Mouse (Mus musculus): Measurements from ENCODE around the gene Donson.
"Not testable (repeated sequence)": the region's sequence is repeated elsewhere in the genome, so short reads cannot be mapped to it uniquely, and the experiment has no call there.

The Donson gene

GRCm38 (mm10) chr16:91688023-91688618 lies 449 bp downstream of the Donson start:
- no peak for DNase-seq

GRCm38 (mm10) chr16:91686369-91686768 lies 2.2 kb downstream of the Donson start:
- no peak for DNase-seq

GRCm38 (mm10) chr16:91685526-91685925 lies 3.0 kb downstream of the Donson start:
- peak; percentile 59 to 63 for DNase-seq

DNA sequence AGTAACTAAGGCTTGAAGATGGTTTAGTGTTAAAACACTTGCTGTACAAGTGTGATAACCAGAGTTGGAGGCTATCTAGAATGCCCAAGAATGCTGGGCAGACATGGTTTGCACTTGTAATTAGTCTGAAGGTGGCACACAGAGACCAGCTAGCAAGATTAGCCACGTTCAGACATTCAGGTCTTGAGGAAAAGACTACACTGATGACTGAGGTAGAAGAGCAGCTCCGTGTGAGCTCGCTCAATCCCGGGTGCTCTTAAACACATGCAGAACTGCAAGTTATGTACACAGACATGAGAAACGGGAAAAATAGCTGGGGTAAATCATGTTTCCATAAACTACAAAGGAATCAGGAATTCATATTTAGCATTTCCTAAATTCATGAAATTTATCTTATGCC lies 7.9 kb downstream of the Donson start:
- DNase-seq: no peak

GRCm38 (mm10) chr16:91678147-91678911 lies 10.2 kb downstream of the Donson start:
- DNase-seq: no peak

GRCm38 (mm10) chr16:91674500-91674899 lies 14.1 kb downstream of the Donson start:
- no peak for DNase-seq

DNA sequence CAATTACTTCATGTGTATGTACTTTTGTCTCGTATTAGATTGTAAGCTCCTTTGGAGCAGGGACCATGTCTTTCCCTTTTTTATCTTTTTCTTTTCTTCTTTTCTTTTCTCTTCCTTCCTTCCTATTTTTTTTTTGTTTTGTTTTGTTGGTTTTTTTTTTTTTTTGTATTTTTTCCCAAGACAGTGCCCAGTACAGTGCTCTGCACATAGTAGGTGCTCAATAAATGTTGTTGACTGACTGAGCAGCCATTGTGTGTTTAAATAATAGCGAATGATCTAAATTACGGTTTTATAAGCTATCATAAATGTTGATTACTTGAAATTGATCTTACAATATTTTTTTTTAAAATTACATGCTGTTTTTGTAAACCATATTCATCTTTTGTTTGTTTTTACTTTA lies 24.8 kb downstream of the Donson start:
- DNase-seq: no peak

- no peak for DNase-seq
Measured at GRCm38 (mm10) chr16:91662336-91662735, 26.2 kb downstream of the Donson start.

GRCm38 (mm10) chr16:91661397-91661796 lies 27.2 kb downstream of the Donson start:
- DNase-seq: no peak

DNA sequence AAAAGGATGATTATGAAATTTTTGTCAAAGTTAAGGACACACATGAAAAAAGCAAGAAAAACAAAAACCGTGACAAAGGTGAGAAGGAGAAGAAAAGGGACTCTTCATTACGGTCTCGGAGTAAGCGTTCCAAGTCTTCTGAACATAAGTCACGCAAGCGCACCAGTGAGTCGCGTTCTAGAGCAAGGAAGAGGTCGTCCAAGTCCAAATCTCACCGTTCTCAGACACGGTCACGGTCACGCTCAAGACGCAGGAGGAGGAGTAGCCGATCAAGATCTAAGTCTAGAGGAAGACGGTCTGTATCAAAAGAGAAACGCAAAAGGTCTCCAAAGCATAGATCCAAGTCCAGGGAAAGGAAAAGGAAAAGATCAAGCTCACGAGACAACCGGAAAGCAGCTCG lies 28.8 kb downstream of the Donson start:
- DNase-seq: no peak

- no peak for DNase-seq
Measured at GRCm38 (mm10) chr16:91658471-91658870, 30.1 kb downstream of the Donson start.

GRCm38 (mm10) chr16:91657285-91657684 lies 31.3 kb downstream of the Donson start:
- no peak for DNase-seq

DNA sequence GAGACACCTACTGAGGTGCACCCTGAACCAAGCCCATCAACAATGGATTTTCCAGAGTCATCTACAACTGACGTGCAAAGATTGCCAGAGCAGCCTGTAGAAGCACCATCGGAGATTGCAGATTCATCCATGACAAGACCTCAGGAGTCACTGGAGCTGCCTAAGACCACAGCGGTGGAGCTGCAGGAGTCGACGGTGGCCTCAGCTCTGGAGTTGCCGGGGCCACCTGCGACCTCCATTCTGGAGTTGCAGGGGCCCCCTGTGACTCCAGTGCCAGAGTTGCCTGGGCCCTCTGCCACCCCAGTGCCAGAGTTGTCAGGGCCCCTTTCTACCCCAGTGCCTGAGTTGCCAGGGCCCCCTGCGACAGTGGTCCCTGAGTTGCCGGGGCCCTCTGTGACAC lies 33.3 kb downstream of the Donson start:
- DNase-seq: no peak

DNA sequence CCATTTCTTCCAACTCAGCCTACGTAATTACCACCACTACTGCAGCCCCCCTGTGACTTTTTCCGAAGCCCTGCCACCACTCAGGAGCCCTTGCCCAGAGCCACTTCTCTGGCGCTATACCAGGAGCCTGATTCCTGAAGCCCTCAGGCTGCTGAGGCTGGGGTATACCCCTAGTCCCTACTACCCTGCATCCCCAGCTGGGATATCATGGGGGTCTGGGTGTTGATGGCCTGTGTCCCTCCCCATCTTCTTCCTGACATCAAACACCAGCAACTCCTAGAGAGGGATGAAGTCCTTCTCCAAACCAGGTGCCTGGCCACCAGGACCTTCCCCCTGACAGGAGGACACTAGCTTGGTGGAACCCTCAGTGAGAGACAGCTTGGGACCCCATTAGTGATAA lies 36.4 kb downstream of the Donson start:
- DNase-seq: no peak

DNA sequence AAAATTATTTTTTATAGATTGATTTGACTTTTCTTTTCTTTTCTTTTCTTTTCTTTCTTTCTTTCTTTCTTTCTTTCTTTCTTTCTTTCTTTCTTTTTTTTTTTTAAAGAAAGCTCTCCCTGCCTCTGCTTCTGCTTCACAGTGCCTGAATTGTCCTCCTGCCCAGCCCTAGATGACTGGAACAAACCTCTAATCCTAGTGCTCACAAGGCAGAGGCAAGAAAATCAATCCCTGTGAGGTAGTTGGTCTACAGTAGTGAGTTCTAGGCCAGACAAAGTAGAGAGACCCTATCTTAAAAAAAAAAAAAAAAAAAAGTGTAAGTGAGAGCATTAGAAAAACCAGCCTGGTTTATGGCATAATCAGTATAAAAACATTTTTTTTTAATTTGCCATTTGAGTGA lies 38.8 kb downstream of the Donson start:
- no peak for DNase-seq

- DNase-seq: no peak
Measured at GRCm38 (mm10) chr16:91649246-91649645, 39.3 kb downstream of the Donson start.

DNA sequence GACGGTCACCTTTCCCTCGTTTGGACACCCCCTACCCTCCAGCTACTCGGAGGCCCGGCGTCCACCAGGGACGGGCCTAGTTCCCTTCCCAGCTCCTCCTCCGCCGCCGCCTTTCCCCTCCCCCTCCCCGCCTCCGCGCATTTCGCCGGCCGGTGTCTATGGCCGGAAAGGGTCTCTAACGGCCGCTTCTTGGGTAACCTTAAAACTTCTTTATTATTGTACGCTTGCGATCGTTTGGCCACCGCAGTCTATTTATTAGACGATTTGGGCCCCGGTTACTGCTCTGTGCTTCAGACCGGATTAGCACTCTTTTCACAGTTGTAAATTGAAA lies 40.4 kb downstream of the Donson start:
- DNase-seq: peak; percentile 77 to 78

DNA sequence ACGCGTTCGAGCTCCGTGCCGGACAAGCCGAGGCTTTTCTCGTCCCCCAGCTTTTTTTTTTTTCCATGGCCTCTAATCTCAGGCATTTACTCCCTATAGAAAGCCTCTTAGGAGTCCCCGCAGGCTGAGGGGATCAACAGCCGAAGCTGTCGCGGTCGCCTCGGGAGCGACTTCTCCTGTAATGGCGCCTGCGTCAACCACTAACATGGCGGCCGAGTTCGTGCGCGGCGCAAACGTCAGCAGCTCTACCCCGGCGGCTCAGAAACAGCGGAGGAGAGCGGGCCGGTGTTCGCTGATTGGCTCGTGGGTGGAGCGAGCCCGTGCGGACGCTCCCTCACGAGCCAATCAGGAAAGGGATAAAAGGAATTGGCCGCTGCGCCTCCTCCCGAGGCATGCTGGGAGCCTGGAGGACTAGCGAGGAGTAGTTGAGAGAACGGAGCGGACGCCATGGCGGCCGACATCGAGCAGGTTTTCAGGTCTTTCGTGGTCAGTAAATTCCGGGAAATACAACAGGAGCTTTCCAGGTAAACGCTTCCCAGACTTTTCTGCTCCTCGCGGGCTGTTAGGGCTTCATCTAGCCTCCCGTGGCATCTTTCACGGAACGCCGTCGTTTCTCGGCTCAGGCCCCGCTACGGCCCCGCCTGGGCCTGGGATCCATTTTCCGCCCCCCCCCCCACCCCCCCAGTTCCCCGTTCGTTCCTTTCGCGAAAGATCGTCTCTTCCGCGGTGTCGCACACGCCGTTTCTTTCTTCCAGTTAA lies 40.9 kb downstream of the Donson start, which contains the start of gene Son:
Gene Son (plus strand): TSS at position 46 of the 759 bp plus-strand sequence.
- peak; percentile 91 to 93 for DNase-seq

- peak; percentile 95 for DNase-seq
Measured at GRCm38 (mm10) chr16:91646681-91647419, 41.7 kb downstream of the Donson start, which contains the start of gene Gart. Gene Gart (minus strand): TSS chr16:91646952.

DNA sequence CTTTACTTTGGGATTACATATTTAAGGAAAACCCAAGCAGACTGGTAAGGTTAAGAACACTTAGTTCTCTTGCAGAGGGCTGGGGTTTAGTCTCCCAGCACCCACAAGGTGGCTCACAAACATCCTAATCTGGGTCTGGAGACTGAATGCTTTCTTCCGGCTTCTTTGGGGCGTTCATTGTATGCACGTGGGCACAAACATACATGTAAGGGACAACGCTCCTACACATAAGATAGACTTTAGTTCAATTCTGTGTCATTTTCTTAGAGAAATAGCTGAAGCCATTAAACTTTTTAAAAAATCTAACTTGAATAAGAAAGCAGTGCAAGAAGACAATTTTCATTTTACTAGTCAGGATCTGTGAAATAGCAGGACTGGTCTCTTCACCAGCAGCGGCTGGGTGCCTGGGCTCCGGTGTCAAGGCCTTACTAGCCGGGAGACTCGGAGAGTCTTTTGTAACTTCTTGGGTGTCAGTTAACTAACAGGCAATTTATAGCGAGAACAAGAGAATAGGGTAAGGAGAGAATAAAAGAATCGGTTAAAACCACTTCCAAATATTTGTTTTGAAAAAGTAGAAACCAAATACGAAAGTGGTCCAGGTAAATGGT lies 42.5 kb downstream of the Donson start:
- DNase-seq: peak; percentile 42 to 45

- not testable (repeated sequence) for DNase-seq
Measured at GRCm38 (mm10) chr16:91645420-91645819, 43.1 kb downstream of the Donson start.

DNA sequence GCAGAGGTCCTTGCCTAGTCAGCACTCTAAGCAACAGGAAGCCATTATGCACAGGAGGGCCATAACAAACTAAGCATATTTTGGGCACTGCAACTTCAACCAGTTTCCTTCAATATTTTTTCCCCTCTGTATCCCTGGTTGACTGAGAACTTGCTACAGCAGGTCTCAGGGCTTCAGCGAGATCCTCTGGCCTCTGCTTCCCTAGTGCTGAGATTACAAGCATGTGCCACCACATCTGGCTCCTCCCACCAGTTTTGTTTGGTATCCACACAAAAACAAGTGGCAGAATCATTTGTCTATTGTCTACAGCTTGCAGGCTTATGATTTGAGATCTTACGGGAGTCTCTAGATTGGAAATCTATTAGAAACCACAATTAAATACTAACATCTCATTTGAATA lies 43.7 kb downstream of the Donson start:
- DNase-seq: no peak

DNA sequence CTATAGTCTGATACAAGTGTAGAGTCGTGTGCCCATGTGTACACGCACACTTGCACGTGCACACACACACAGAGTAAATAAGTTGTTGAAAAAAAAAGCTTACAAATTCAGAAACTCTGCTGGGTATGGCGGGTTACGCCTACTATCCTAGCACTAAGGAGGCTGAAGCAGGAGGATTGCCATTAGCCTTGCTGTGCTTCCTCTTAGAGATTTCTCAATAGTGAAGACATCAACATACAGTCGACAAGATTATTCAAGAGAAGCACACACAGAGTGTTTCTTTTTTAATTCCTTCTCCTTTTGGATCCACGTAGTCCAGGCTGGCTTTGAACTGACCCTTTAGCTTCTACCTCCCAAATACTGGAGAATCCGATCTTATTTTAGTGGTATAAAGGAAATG lies 48.4 kb downstream of the Donson start:
- no peak for DNase-seq
